Mouse (Mus musculus): Measurements from ENCODE around the gene Acta1.

The Acta1 gene

DNA sequence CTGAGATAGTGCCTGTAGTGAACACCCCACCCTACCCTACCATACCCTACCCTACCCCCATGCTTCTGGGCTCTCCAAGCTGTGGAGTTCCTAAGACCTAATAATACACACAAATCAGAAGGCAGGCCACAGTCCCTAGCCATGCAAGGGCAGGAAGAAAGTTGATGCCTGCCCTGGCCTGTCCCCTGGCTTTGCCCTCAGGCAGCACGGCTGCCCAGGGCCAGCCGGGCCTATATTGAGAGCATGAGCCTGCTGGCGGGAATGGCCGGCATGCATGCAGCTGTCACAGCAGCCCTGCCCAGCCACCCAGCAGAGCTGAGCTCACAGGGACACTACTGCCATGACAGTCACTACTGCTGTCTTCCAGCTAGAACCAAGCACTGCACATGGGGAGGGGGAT lies 11.5 kb downstream of the Acta1 start:
- DNase-seq (ENCODE audit: low spot score in 2 of 2) = no peak

DNA sequence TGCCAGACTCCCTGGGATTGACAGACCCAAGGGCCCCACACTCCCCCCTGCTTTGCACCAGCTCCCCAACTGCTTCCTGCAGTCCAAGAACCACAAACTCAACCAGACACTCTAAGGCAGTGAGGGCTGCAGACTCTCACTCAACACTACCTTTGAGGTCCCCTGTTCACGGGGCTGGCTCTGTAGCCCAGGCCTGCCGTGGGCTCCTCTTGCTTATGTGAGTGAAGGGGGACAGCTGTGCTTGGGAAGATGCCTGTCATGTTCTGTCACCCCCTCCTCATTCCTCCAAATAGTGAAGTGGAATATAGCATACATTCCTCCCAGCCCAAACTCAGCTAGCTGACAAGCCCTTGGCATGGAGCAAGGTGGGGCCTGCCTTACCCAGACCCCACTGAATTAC lies 12.1 kb downstream of the Acta1 start:
- no peak for DNase-seq (ENCODE audit: low spot score in 2 of 2)

DNA sequence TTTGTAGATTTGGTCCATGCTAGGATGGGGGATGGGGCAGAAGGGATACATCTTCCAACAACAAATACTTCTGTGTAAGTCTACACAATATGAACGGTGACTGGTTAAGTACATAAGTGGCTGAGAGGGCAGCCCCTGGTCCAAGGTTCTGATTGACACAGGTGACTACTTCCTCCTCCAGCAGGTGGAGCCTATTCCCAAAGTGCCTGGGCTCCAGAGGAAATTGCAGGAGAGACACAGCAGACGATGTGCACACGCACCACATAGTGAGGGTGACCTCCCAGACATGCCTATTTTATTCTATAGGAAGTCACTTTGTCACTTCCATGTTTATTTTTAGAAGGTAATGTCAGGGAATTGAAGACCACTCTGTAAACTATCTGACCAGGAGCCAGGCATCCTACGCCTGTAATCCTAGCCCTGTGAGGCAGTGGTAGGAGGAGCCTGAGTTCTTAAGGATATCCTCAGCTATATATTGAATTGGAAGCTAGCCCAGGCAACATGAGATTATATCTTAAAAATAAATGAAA lies 13.7 kb downstream of the Acta1 start:
- no peak for DNase-seq (ENCODE audit: low spot score in 2 of 2)

DNA sequence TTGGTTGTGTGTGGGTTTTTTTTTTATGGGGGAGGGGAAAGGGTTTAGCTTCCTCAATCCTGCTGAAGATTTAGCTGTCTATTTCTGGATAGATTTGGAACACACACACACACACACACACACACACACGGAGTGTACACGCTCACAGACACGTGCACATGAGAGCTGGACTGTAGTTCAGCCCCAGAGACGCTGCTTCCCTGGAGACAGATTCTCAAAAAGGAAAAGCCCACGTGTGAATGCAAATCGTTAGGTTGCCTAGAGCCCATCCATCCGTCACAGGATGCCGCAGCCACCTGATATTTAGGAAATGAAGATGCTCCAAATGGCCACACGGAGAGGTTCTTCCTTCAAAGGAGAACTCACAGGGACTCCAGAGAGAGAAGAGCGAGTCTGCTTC lies 14.3 kb downstream of the Acta1 start:
- DNase-seq (ENCODE audit: low spot score in 2 of 2) = peak; percentile 61

DNA sequence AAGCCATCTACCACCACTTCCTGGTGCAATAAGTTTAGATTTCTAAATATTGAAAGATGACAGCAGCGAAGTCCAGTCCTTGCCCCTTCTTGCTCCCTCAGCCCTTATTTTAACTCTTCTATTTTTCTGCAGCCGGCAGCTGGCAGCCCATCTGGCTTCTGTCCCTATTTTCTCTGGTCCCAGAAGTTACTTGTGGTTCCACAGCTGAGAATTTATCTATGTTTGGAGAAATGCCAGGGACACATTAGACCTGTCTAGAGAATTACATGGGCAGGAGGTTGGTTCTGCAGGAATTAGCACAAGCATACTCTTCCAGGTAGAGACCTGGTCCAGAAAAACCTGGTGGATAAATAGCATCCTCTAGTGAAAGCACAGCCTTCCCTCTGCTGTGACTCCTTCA lies 16.7 kb downstream of the Acta1 start:
- no peak for DNase-seq (ENCODE audit: low spot score in 2 of 2)

DNA sequence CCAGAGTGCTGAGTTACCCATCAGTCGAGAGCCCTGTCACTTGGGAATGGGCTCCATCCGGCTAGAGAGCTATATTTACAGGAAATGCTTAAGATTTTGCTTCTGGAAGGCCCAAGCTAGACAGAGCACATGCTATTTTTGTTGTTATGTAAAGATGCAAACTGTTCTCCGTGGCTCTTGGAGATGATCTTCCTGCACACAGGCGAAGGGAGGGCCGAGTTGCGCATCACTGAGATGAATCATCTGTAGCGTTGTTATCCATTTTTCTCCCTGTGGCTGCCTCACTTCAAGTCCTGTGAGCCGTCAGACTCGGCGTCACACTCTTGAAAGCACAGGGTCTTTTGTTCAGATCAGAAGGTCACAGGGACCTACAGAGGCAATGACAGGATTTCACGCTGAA lies 20.2 kb downstream of the Acta1 start:
- no peak for DNase-seq (ENCODE audit: low spot score in 2 of 2)

DNA sequence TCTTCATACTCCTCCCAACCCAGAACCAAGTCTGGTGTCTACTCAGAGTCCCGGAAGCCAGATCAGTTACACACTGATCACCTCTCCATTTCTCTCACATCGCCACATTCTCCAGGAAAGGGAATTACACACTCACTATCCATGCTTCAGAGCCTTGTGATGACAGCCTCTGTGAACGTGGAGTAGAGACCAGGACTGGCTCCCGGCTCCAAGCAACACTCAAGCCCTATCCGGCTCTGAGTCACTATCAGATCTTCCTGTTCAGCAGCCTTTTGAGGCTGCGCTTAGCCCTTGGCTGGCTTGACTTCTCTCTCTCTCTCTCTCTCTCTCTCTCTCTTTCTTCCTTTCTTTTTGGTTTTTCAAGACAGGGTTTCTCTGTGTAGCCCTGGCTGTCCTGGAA lies 21.2 kb downstream of the Acta1 start:
- no peak for DNase-seq (ENCODE audit: low spot score in 2 of 2)

DNA sequence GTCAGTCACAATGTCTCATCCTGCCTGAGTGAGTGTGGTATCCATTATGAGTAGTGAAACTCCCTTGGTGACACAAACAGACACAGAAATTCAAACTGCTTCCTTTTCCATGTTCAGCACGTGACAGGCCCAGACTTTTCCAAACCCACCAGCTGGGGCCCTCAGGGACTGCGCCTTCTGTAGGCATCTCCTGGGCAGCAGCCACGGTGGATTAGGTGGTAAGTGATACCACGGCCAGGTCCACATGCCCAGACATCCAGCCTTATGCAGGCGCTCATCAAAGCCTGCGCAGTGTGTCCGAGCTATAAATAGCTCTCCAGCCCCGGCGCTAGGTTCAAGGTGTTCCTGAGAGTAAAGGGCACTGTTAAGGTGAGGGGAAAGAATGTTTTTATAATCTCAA lies 22.5 kb downstream of the Acta1 start:
- no peak for DNase-seq (ENCODE audit: low spot score in 2 of 2)

DNA sequence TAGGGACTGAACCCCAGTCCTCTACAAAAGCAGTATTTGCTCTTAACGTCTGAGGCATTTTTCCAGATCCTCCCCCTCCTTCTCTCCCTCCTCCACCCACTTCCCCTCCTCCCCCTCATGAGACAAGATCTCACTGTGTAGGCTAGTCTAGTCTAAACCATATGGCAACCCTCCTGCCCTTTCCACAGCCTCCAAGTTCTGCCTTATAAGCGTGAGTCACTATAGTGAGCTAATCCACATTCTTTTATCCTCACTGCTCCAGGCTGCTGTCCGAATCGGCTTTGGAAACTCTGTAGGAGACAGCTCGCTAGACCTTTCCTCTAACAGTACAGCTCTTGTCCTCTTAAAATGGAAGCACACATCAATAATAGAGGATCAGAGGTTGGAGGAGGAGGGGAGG lies 27.6 kb downstream of the Acta1 start:
- DNase-seq (ENCODE audit: low spot score in 2 of 2) = no peak

DNA sequence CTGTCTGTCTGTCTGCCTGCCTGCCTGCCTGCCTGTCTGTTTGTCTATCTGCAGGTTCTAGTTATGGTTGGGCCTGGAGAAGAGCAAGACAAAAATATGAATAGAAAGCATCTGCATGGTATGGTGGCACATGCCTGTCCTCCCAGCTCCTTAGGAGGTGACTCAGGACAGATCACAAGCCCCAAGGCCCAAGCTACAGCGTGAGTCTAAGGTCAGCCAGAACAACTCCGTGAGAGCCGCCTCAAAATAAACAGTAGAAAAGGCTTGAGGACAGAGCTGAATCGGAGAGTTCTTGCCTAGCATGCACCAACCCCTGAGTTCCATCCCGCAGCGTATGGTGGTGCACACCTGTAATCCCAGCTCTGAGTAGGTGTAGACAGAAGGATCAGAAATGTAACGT lies 28.8 kb downstream of the Acta1 start:
- no peak for DNase-seq (ENCODE audit: low spot score in 2 of 2)

DNA sequence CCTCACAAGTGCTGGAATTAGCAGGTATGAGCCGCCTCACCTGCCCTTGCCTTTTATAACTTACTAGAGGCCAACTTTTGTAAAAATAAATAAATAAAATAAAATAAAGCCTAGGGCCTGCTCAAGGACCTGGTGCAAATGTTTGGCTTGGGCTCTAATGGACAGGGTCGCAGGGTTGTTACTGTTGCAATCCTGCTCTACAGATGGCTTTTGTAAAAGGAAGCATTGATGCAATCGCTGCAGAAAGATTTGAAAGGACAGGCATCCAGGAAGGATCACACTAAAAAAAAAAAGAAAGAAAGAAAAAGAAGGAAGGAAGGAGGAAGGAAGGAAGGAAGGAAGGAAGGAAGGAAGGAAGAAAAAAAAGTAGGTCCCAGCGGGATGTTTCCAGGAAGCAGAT lies 34.2 kb downstream of the Acta1 start:
- DNase-seq (ENCODE audit: low spot score in 2 of 2) = no peak

DNA sequence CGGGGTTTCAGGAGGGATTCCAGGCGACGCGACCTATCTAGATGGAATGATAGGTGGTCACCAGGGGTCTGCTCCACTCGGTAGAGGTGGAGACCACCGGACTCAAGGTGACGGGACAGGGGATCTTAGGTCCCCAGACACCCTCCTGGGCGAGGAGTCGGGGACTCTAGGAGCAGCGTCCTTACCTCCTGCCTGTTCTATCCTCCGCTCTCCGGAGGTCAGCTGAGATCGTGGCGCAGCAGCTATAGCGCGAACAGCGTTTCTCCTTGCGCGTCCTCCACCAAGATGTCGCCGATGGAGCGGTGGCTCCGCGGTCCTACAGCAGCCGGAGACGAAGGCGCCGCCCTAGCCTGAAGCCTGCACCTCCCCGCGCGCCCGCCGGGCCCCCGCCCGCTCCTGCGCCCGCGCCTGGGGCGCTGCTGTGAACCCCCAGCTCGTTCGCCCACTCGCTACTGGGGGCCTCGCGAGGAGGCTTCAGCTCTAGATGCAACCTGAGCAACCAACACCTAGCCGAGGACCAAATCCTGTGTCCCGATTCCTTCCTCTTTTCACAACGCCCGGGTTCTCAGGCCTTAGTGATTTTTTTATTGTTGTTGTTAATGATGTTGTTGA lies 34.8 kb downstream of the Acta1 start, which contains the start of gene Ccsap:
Gene Ccsap, minus strand, starts transcription at position 562 of the 612 bp plus-strand sequence.
- DNase-seq (ENCODE audit: low spot score in 2 of 2) = no peak

DNA sequence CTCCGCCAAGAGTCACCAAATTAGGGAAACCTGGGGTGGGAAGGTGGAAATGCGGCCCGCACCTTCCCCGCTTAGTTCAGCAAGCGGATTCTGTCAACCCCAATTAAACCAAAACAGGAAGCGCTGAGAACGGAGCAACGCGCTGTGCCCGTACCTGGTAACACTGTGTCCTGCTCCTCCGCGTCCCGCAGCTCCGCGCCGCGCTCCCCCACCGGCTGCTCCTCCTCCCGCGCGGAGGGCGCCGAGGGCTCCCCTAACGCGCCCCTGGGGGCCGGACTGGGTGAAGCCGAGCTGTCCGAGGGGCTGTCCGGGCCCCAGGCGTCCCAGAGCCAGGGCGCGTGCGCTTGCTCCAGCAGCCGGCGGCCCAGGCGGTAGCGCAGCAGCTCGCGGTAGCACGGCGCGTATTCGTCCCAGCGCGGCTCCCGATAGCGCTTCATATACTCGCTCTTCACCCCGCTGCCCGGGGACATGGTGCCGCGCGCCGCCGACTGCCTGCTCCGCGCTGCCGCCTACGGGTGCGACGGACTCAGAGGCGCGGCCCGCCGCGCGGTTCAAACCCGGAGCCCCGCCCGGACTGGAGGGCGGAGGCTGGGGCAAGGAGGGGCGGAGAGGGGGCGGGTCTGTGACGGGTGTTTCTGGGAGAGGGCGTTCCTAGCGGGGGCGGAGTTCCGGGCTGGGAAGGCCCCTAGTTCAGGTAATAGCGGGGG lies 35.5 kb downstream of the Acta1 start:
- peak; percentile 78 to 79 for DNase-seq (ENCODE audit: low spot score in 2 of 2)

DNA sequence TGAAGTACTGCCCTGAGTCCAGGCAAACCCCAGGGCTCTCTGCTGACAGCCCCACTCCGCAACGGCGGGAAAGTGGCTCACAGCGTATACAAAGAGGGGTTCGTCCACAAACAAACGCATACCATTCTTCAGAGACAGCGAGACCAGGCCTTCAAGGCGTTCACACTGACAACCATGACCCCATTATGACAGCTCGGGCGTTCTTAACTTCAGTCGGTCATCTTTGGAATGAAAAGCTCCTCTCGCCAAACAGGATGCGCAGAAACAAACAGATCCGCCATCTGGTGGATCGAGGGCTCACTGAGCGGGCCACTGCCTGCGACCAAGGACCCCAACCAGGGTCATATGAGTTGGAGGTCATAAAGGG lies 36.0 kb downstream of the Acta1 start:
- DNase-seq (ENCODE audit: low spot score in 2 of 2) = no peak

DNA sequence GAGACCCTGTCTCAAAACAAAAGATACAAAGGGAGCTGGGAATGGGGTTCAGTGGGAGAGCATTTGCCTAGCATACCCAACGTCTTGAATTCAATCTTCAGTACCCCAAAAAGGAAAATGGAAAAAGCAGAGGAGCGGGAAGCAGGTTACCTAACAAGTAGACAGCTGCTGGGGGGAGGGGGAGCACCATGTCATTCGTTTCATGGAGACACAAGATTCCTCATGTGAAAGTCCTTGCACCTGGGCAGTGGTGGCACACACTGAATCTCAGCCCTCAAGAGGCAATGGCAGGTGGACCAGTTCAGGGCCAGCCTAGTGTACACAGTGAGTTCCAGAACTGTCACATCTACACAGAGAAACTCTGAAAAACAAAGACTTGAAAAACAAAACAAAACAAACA lies 37.2 kb downstream of the Acta1 start:
- no peak for DNase-seq (ENCODE audit: low spot score in 2 of 2)

DNA sequence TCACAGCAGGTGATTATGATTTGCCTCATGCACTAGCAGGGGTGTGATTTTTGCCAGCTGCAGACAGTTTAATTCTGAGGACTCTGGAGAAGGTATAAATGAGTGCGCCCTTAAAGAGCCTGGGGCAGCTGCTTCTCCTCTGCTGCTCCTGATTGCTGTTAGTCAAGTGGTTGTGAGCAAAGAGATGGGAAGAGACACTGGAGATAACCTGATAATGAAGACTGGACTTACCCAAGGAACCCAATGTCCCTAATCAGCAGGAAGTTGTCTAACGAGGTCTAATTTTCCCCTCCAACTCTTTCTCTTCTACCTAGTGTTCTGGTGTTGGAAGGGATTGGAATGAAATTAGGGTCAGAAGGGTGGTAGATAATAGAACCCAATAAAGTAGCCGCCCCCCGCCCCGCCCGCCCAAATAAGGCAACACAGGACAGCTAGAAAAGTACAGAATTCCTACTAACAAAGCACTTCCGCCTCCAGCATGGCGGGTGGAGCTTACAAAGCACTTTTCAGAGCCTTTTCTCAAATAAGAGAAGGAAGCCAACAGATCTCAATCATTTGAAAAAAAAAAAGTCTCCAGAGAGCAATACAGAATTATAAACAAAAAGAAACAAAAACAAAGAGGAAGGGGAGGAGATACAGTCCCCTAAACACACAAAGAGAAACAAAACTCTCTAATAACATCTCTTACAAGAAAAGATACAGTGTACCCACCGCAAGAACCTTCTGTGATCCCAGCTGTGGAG lies 39.6 kb downstream of the Acta1 start:
- no peak for DNase-seq (ENCODE audit: low spot score in 2 of 2)

DNA sequence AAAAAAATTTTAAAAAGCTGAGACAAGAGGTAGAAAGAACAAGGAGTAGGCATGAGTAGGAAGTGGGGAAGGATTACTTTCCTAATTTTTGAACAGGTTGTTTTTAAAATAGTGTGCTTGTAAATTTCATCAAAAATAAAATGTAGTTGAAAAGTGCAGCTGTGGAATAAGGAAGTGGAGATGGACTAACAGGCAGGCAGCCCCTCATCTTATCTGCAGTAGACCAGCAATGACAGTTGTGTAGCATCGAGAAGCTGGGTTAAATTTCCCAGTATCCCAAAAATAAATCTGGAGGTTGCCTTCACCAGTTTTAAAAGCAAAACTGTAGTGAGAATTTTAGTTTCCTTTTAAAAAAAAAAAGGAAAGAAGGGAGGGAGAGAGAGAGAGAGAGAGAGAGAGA lies 40.3 kb downstream of the Acta1 start:
- no peak for DNase-seq (ENCODE audit: low spot score in 2 of 2)

DNA sequence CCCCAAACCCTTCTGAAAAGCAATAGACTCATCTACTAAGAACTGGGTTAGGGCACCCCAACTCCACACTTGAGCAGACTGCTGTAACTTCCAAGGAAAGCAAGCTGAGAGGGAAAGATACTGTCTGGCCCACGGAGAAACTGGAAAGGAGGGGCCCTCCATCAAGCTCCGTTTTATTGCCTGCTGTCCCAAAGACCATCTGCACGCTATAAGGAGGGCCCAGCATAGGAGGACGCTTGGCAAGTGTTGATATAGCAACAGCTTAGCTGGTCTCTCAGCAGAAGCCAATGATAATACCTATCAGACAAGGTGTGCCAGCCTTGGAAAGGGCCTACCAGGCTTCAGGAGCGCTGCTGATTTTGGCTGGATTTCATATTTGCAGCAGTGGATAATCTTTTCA lies 43.0 kb downstream of the Acta1 start:
- DNase-seq (ENCODE audit: low spot score in 2 of 2) = no peak

DNA sequence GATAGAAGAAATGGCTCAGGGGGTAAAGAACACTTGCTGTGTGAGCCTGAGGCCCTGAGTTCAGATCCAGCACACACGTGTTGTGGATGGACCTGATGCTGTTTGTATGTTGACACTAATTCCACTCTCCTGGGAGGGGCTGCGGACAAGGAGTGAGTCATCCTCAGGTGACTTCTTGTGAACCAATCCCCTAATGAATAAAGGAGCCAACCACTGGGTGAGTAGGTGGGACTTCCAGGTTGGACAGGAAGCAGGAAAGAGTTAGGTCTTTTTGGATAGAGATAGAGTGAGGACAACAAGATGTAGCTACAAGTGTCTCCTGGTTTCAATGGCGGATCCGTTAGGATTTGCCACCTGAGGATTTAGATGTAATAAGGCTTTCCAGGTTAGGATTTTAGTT lies 45.2 kb downstream of the Acta1 start:
- DNase-seq (ENCODE audit: low spot score in 2 of 2) = no peak

DNA sequence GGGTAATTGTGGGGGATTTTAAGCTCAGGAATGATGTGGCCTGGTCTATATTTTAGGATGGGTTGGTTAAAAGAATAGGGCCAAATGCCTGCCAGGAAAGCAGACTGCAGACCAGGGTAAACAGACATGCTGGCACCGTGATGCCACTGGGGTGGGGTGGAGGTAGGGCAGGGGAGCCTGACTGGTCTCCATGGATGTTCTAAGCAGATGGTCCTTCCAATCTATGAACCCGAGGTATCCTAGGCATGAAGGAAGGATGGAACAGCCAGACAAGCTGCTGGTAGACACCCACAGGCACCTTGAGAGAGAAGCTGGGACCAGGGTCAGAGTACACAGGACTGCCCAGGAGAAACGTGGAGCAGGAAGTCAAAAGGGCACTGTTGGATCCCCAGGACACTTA lies 47.0 kb downstream of the Acta1 start:
- DNase-seq (ENCODE audit: low spot score in 2 of 2) = no peak

DNA sequence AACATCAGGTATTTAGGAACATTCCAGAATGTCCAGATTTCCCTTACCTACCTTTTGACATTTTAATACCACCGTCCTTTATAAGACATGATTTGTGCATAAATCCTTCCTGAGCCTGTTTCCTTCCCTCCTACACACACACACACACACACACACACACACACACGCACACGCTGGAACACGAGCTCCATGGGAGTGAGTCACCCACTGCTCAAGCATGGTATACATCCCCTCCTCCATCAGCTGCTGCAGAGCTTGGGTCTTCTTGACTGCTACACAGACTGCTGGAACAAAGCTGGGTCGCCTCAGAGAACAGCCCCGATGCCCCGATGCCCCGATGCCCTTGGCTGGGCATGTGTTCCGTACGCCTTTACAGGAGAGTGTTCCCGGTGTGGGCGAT lies 48.0 kb downstream of the Acta1 start:
- no peak for DNase-seq (ENCODE audit: low spot score in 2 of 2)

DNA sequence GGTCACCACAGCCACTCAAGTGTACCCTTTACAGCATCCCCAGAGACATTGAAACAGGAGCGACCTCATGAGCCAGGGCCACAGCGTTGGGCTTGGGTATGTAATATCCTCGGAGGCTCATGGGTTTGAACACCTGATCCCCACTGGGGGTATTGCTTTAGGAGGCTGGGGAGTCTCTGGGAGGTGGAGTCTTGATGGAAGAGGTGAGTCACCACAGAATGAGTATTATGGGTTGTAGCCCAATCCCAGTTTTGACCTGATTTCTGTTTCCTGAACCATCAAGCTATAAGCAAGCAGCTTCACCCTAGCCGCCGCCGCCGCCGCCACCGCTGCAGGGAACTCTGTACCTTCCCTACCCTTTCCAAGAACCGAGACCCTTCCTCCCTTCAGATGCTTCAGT lies 48.6 kb downstream of the Acta1 start:
- no peak for DNase-seq (ENCODE audit: low spot score in 2 of 2)

DNA sequence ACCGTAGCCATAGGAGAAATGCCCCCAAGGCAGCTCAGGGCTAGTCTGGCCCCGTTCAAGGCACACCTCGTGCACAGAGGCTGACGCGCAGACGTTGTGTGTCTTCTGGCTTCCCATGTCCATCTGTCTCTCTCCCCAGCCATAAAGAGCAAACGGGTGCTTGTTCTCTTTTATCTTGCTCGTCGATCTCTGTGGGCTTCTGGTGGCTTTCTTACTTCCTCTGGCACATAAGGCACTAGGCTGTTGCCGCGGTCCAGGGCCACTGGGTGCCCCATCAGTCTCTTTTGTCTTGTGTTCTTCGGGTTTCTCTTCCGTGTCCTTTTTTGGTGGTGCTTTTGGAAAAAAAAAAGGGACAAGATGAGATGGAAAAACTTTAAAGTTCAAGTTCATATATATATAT lies 49.4 kb downstream of the Acta1 start:
- no peak for DNase-seq (ENCODE audit: low spot score in 2 of 2)

Measured in frontal cortex, postnatal 25 days (tissue).